ENCODE assay signal across 8 mouse cellular contexts in the genomic region with DNA sequence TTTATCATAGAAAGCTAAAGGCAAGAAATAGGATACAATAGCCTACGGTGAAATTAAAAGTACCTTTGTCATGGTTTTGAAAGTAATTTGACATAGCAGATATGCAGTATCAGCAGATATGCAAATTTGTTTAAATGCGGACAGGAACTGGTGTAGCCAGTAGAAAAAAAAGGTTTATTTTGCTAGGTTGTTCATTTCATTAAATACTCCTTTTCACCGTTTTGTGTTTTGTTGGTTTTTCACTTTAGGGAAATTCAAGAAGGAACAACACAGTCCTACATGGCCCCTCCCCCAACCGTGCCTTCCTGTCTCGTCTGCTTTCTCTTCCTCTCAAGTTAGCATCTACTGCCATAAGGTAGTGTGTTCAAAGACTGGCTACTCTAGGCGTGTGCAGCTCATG. TPM values are rescaled to one million over a fixed set of nuclear protein-coding genes. Genes with fewer than 3 reads are reported as not detected.
DNase-seq lines count a peak whose midpoint lies in the region; ATAC-seq lines count a peak whose summit lies in the region.

No protein-coding gene starts in this region.

- peak overlapping the region; percentile 11; the same call in 1 of the 2 replicates for H3K4me3 ChIP-seq in brown adipose tissue, adult 24 weeks (ENCODE audit: insufficient read depth, low read depth, low read length)
- H3K4me3 ChIP-seq in heart, embryonic 14.5 days (ENCODE audit: control insufficient read depth in 1 of 2, insufficient read depth in 1 of 2, low read depth in 1 of 2, low read length in 2 of 2) = peak overlapping the region in 1 of 2 experiments; percentile 98; a peak in 2 of 4 replicates
- H3K4me3 ChIP-seq in megakaryocyte, embryonic 14.5 days (replicated peaks) = peak overlapping the region; percentile 95

- H3K36me3 ChIP-seq in heart, embryonic 14.5 days (ENCODE audit: control insufficient read depth, insufficient read depth, low read length) = peaks cover 20% of the 10 kb centered on the region
- H3K36me3 ChIP-seq in megakaryocyte, embryonic 14.5 days (replicated peaks; ENCODE audit: low read length) = peaks cover 34% of the 10 kb centered on the region

- H3K27ac ChIP-seq in brown adipose tissue, adult 24 weeks (replicated peaks; ENCODE audit: low read depth, low read length) = no peak overlapping the region
- H3K27ac ChIP-seq in heart, embryonic 14.5 days (replicated peaks in 1 of 2; ENCODE audit: control insufficient read depth in 1 of 2, insufficient read depth in 1 of 2, low read depth in 2 of 2, low read length in 2 of 2) = no peak overlapping the region

- peak overlapping the region; percentile 82 for H3K4me2 ChIP-seq in heart, embryonic 14.5 days (ENCODE audit: low read length)

- no peak for ATAC-seq in heart, embryonic 14.5 days (ENCODE audit: insufficient number of reproducible peaks, insufficient read depth, low FRiP score, low read depth)

- 25% methylated on average over 6 of the region's 6 CpGs for WGBS in heart, embryonic 14.5 days

- H3K9ac ChIP-seq in heart, embryonic 14.5 days (ENCODE audit: low read length) = peak overlapping the region; percentile 92

- no peaks in the 10 kb centered on the region for H3K9me3 ChIP-seq in heart, embryonic 14.5 days (ENCODE audit: control insufficient read depth, low read length)
- no peaks in the 10 kb centered on the region for H3K9me3 ChIP-seq in megakaryocyte, embryonic 14.5 days

- DNase-seq in heart, adult 11 months = peak; percentile 92
- no peak for DNase-seq in heart, adult 9 months (ENCODE audit: low spot score in 2 of 2)
- peak; percentile 26 to 60 for DNase-seq in kidney, postnatal 36 days
- peak; percentile 73 to 79 for DNase-seq in spleen, postnatal 36 days (ENCODE audit: low spot score in 2 of 2)
- no peak for DNase-seq in cerebellum, adult 18-20 months

- no peaks in the 10 kb centered on the region for H3K27me3 ChIP-seq in heart, embryonic 14.5 days (ENCODE audit: control insufficient read depth, insufficient read depth, low read length)
- H3K27me3 ChIP-seq in megakaryocyte, embryonic 14.5 days (replicated peaks) = no peaks in the 10 kb centered on the region

- H3K4me1 ChIP-seq in brown adipose tissue, adult 24 weeks (ENCODE audit: control insufficient read depth, insufficient read depth, insufficient read length, low read length) = peaks cover 4% of the 10 kb centered on the region
- peaks cover 0 to 18% of the 10 kb centered on the region in 2 experiments; a peak in 2 of 4 replicates for H3K4me1 ChIP-seq in heart, embryonic 14.5 days (ENCODE audit: control insufficient read depth in 2 of 2, insufficient read depth in 2 of 2, low read length in 2 of 2)
- H3K4me1 ChIP-seq in megakaryocyte, embryonic 14.5 days = peaks cover 20% of the 10 kb centered on the region

RNA-seq across cellular contexts. Expression of a gene that starts 1.4 kb away (rescaled TPM):
- 26.8 and 29.8 TPM in 2 replicates for polyA plus RNA-seq in brown adipose tissue, adult 24 weeks (2012; ENCODE audit: insufficient read depth, insufficient read length, missing spikeins)
- 75.8 and 78.2 TPM in 2 replicates for polyA plus RNA-seq in heart, embryonic 14.5 days (2014; fragmentation: Nextera tagmentation; extraction: Ambion mirVana)
- polyA plus RNA-seq in megakaryocyte, embryonic 14.5 days (2012; ENCODE audit: insufficient read depth, low replicate concordance) = 4.9 TPM in 1 of 2 replicates, not detected in the other

Comparison
In these comparisons a context has a peak if more than half of its experiments do, and no peak if none do; other contexts are left out.
1. DNase-seq: peak in heart, adult 11 months (single experiment), kidney, postnatal 36 days (2 of 2) and spleen, postnatal 36 days (2 of 2); none in heart, adult 9 months (0 of 2) and cerebellum, adult 18-20 months (0 of 2).